Mouse (Mus musculus) megakaryocyte, embryonic 14.5 days (primary cell): ENCODE results near the gene Ccdc33. TPM values are rescaled to one million over a fixed set of nuclear protein-coding genes. Genes with fewer than 3 reads are reported as not detected.

Experiments used
- H3K27me3 ChIP-seq: replicated peaks from 2 replicates; pipeline ENCODE3; 2012; ENCODE audit warnings: inconsistent platforms
- H3K36me3 ChIP-seq: replicated peaks from 2 replicates; pipeline ENCODE3; 2012; ENCODE audit warnings: low read length, inconsistent platforms, mixed read lengths
- H3K4me1 ChIP-seq: 2 replicates; pipeline ENCODE4 v1.6.1; 2012; ENCODE audit warnings: inconsistent platforms
- H3K4me3 ChIP-seq: replicated peaks from 2 replicates; pipeline ENCODE3; 2012; ENCODE audit warnings: moderate library complexity, mild to moderate bottlenecking, inconsistent platforms
- H3K9me3 ChIP-seq: 2 replicates; pipeline ENCODE4 v1.6.1; 2012; ENCODE audit warnings: inconsistent platforms
- FLI1 ChIP-seq: IDR thresholded peaks from 2 replicates; pipeline ENCODE4 v1.6.1; 2012; ENCODE audit warnings: low read length, inconsistent platforms, mixed read lengths
- GATA1 ChIP-seq: IDR thresholded peaks from 3 replicates; pipeline ENCODE4 v1.6.1; 2012; ENCODE audit warnings: mixed read lengths, low read length, inconsistent platforms, borderline replicate concordance
- polyA plus RNA-seq: library from polyadenylated mRNA; stranded (reverse); fragments of >175 nt; gene quantifications from 2 replicates; pipeline ENCODE4 v1.2.3, GENCODE M21; 2012; ENCODE audit warnings: low replicate concordance; ENCODE audit not compliant: insufficient read depth

Ccdc33 gene
- polyA plus RNA-seq, 1 experiment = not detected

GRCm38 (mm10) chr9:58067546-58067945, 51.1 kb downstream of the Ccdc33 start:
- Histone ChIP-seq H3K9me3 (no peaks in the 10 kb centered on the region), H3K4me3 (no peak overlapping the region), H3K4me1 (no peaks in the 10 kb centered on the region), H3K27me3 (peaks cover 80% of the 10 kb centered on the region), H3K36me3 (no peaks in the 10 kb centered on the region)
- TF ChIP-seq FLI1 (no peak), GATA1 (no peak)

DNA sequence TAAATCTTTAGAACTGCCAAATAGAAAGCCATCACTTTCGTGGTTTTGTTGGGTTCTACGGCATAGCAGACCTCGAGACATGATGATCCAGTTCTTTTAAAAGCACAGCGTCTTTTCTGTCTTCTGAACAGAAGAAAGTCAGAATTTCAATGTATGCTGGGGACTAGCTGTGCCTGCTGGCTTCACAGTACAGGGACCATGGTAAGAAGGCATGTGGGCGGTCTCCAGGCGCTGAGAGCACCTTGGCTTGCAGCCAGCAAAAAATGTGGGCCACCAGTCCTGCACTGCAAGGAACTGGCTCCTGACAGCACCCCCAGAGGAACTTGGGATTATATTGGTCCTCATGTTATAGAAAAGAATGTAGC, 51.9 kb downstream of the Ccdc33 start:
- Histone ChIP-seq H3K27me3 (peaks cover 80% of the 10 kb centered on the region), H3K9me3 (no peaks in the 10 kb centered on the region), H3K4me1 (peaks cover 2% of the 10 kb centered on the region), H3K4me3 (no peak overlapping the region), H3K36me3 (no peaks in the 10 kb centered on the region)
- no peak for TF ChIP-seq FLI1
- no peak for TF ChIP-seq GATA1

GRCm38 (mm10) chr9:58065977-58066730, 52.5 kb downstream of the Ccdc33 start:
- peaks cover 8% of the 10 kb centered on the region for H3K4me1 ChIP-seq
- TF ChIP-seq FLI1 (no peak), GATA1 (no peak)
- no peaks in the 10 kb centered on the region for H3K36me3 ChIP-seq
- peaks cover 79% of the 10 kb centered on the region for H3K27me3 ChIP-seq
- H3K4me3 ChIP-seq = no peak overlapping the region
- H3K9me3 ChIP-seq = no peaks in the 10 kb centered on the region

- Histone ChIP-seq H3K4me3 (no peak overlapping the region), H3K9me3 (no peaks in the 10 kb centered on the region), H3K27me3 (peaks cover 77% of the 10 kb centered on the region), H3K36me3 (no peaks in the 10 kb centered on the region), H3K4me1 (peaks cover 14% of the 10 kb centered on the region)
- TF ChIP-seq GATA1 (no peak), FLI1 (no peak)
Measured at GRCm38 (mm10) chr9:58065532-58065931, 53.1 kb downstream of the Ccdc33 start.

DNA sequence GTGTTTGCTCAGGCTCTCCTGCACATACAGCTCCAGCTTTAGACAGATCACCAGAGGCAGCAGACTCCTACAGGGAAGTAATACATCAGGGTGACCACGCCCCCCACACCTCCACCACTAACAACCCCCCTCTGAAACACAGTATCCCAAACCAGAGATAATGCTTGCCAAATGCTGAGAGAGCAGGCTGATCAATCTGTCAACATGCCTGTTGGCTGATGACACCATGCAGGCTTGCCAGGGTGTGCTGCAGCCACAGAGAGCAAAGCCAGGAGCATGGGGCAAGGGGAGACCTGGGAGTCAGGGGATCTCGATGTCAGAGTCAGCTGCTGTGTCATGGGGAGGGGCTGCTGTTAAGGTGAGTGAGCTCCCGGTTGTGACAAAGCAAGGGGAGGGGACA, 55.1 kb downstream of the Ccdc33 start, which contains the start of gene Stra6:
Gene Stra6, plus strand, starts transcription at position 258 of the 400 bp plus-strand sequence.
- H3K4me1 ChIP-seq = peaks cover 17% of the 10 kb centered on the region
- H3K4me3 ChIP-seq = peak within 1 kb of the TSS; percentile 20
- no peak for TF ChIP-seq GATA1
- TF ChIP-seq FLI1 = no peak
- H3K36me3 ChIP-seq = no peaks in the 10 kb centered on the region
- H3K9me3 ChIP-seq = no peaks in the 10 kb centered on the region
- peaks cover 76% of the 10 kb centered on the region for H3K27me3 ChIP-seq

DNA sequence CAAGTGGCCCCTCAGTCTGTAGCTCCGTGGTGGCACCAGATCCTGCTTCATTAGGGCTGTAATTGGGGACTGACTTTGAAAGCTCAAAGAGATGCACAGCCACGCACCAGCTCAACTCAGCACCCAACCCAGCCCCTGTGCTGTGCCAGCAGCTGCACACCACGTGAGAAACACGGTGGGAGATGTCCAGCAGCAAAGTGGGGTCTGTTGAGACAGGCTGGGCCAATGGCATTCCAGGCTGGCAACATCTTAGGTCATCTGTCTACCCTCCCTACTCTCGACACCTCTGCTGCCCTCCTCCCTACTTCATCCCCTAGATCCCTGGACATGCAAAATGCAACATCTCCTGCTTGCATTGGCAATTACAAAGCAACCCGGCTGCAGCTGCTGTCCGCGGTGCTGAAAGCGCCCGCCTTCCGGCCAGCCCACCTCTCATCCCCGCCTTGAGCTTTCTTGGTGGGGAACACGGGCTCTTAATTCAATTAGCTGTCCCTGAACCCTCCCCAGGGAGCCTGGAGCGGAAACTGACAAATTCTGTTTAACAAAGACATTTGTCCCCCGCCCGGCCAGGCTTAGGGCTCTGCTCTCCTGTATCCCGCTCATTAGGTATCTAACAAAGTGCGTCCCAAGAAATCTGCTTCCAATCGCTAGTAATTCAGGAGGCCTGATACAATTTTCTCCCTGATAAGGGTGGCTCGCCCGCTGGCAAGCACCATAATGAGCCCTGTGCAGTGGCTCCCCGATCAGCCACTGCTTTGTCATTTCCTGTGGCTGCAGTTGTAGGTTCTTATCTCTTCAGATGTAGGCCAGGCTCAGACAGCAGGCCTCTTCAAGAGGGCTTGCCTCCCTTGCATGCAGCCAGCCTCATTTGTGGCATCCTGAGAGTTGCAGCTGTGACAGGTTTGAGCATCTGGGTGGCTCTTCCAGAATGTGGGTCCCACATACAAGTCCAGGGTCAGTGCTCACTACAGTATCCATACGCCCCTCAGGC, 57.7 kb downstream of the Ccdc33 start:
- peaks cover 83% of the 10 kb centered on the region for H3K27me3 ChIP-seq
- TF ChIP-seq FLI1 (no peak), GATA1 (no peak)
- H3K9me3 ChIP-seq = no peaks in the 10 kb centered on the region
- H3K36me3 ChIP-seq = no peaks in the 10 kb centered on the region
- H3K4me1 ChIP-seq = peaks cover 17% of the 10 kb centered on the region
- peak overlapping the region; percentile 60 for H3K4me3 ChIP-seq

DNA sequence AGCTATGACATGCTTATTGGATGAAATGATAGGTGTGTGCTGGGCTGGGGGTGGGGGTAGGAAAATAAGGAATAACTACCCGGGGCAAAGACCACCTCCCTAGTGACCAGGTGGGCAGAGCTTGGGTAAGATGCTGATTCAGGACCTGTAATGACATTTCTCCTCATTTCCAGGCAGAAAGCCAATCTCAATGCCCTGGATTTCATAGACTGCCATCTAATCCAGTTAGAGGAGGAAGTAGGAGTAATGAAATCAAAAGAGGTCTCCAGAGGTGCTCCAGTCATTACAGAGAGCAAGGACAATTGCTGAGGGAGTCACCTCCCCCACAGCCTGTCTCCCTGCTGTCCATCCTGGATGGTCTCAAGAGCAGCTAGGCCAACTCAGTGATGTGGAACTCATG, 58.7 kb downstream of the Ccdc33 start:
- Histone ChIP-seq H3K9me3 (no peaks in the 10 kb centered on the region), H3K27me3 (peaks cover 86% of the 10 kb centered on the region), H3K4me3 (no peak overlapping the region), H3K4me1 (peaks cover 17% of the 10 kb centered on the region), H3K36me3 (no peaks in the 10 kb centered on the region)
- TF ChIP-seq GATA1 (no peak), FLI1 (no peak)

GRCm38 (mm10) chr9:58055666-58056065, 63.0 kb downstream of the Ccdc33 start:
- TF ChIP-seq FLI1 = no peak
- TF ChIP-seq GATA1 = no peak
- Histone ChIP-seq H3K4me3 (no peak overlapping the region), H3K4me1 (peaks cover 5% of the 10 kb centered on the region), H3K9me3 (no peaks in the 10 kb centered on the region), H3K27me3 (peaks cover 92% of the 10 kb centered on the region), H3K36me3 (no peaks in the 10 kb centered on the region)

- H3K4me3 ChIP-seq = no peak overlapping the region
- peaks cover 96% of the 10 kb centered on the region for H3K27me3 ChIP-seq
- H3K36me3 ChIP-seq = no peaks in the 10 kb centered on the region
- H3K4me1 ChIP-seq = no peaks in the 10 kb centered on the region
- H3K9me3 ChIP-seq = no peaks in the 10 kb centered on the region
- TF ChIP-seq FLI1 = no peak
- no peak for TF ChIP-seq GATA1
Measured at GRCm38 (mm10) chr9:58054032-58054431, 64.6 kb downstream of the Ccdc33 start.
